22 mouse cellular contexts compared by ENCODE assay signal in genomic region chr5:100477604-100478003, GRCm38 (mm10).
"Had no signal": no experiment of that assay in that cellular context is flagged by ENCODE, and none has a peak within 500 bp of the region (broad histone marks: within the 10 kb centered on the region; RNA-seq: fewer than 3 reads in every experiment).

No protein-coding gene starts in this region.

- H3K4me3 ChIP-seq: heart, adult 2 months; heart, embryonic 13.5 days; heart, embryonic 15.5 days; hindbrain, embryonic 13.5 days; hindbrain, embryonic 15.5 days; left cerebral cortex, adult 2 months; limb, embryonic 10.5 days; limb, embryonic 12.5 days; liver, embryonic 13.5 days had no signal

- H3K27me3 ChIP-seq: heart, embryonic 13.5 days; heart, embryonic 15.5 days; hindbrain, embryonic 13.5 days; hindbrain, embryonic 15.5 days; limb, embryonic 12.5 days; liver, embryonic 13.5 days had no signal

- H3K4me1 ChIP-seq: heart, embryonic 13.5 days; heart, embryonic 15.5 days; hindbrain, embryonic 13.5 days; hindbrain, embryonic 15.5 days; limb, embryonic 10.5 days; limb, embryonic 12.5 days; liver, embryonic 13.5 days had no signal

- H3K27ac ChIP-seq: heart, adult 2 months; heart, embryonic 13.5 days; heart, embryonic 15.5 days; hindbrain, embryonic 13.5 days; hindbrain, embryonic 15.5 days; hindbrain, postnatal 0 days; kidney, postnatal 0 days; left cerebral cortex, adult 2 months; limb, embryonic 10.5 days; limb, embryonic 12.5 days; liver, embryonic 13.5 days had no signal

- ATAC-seq: hindbrain, postnatal 0 days; intestine, embryonic 16.5 days had no signal

- DNase-seq: gastrocnemius, postnatal 14 days; gastrocnemius, postnatal 36 days; heart, adult 2 months; heart, postnatal 14 days; heart, postnatal 4 days; kidney, adult 11 months; kidney, adult 8-10 months; kidney, postnatal 14 days; kidney, postnatal 36 days; layer of hippocampus, adult 9-11 months; liver; liver, embryonic 13.5 days had no signal
